Mouse (Mus musculus) liver, adult 2 months (tissue): ENCODE measurements around the gene Prr5l.

Experiments
- CTCF ChIP-seq: fragments of 200-500 bp; IDR thresholded peaks from 2 replicates; pipeline ENCODE4 v1.5.1; 2011; ENCODE audit warnings: low read depth, low read length, control low read depth
- POLR2A ChIP-seq: fragments of 200-500 bp; IDR thresholded peaks from 2 replicates; pipeline ENCODE4 v1.6.1; 2011; ENCODE audit warnings: low read length, control low read depth; ENCODE audit not compliant: insufficient read depth; ENCODE audit errors: extremely low read depth

- TF ChIP-seq CTCF (no peak), POLR2A (no peak)
Measured at GRCm38 (mm10) chr2:101832361-101832760, 50.5 kb downstream of the Prr5l start.
